Mouse (Mus musculus): Measurements from ENCODE around the gene Cfap126.

GRCm38 (mm10) chr1:171135600-171135999 lies 21.9 kb downstream of the Cfap126 start:
- no peak for TF ChIP-seq CTCF (IDR thresholded peaks at IDR 0.05; ENCODE audit: low read depth, low read length)
- no peak for TF ChIP-seq GATA2 (IDR thresholded peaks at IDR 0.05; ENCODE audit: borderline replicate concordance, low read depth, low read length)

Measured in G1E (cell line).